Mouse (Mus musculus) macrophage (primary cell): Measurements from ENCODE around the gene Esrra. TPM values are rescaled to one million over a fixed set of nuclear protein-coding genes. Genes with fewer than 3 reads are reported as not detected.
"Not testable (repeated sequence)": the region's sequence is repeated elsewhere in the genome, so short reads cannot be mapped to it uniquely, and the experiment has no call there.

Source experiments
- H3K27ac ChIP-seq: fragments of 350-480 bp; formaldehyde crosslinking; 2 replicates; pipeline ENCODE4 v1.9.0; 2021
- H3K36me3 ChIP-seq: fragments of 350-480 bp; formaldehyde crosslinking; 2 replicates; pipeline ENCODE4 v1.9.0; 2021; ENCODE audit errors: inconsistent target
- H3K4me3 ChIP-seq: fragments of 350-480 bp; formaldehyde crosslinking; 2 replicates; pipeline ENCODE4 v1.9.0; 2021; ENCODE audit errors: inconsistent target
- H3K79me2 ChIP-seq: fragments of 350-480 bp; formaldehyde crosslinking; 2 replicates; pipeline ENCODE4 v1.9.0; 2021; ENCODE audit errors: inconsistent target
- WGBS: methylation state at CpG from one replicate; pipeline ENCODE4 v1.1.7; 2026; ENCODE audit warnings: inconsistent platforms; ENCODE audit not compliant: missing documents; 5-methylcytosine and 5-hydroxymethylcytosine counted together
- polyA plus RNA-seq: library from polyadenylated mRNA; stranded (reverse); fragments of 250-400 nt; gene quantifications from 3 replicates; pipeline ENCODE4 v1.2.4, GENCODE M21; 2018; ENCODE audit warnings: inconsistent platforms

Esrra gene
- polyA plus RNA-seq, 1 experiment from 2014 or later, result 11.0 TPM

DNA sequence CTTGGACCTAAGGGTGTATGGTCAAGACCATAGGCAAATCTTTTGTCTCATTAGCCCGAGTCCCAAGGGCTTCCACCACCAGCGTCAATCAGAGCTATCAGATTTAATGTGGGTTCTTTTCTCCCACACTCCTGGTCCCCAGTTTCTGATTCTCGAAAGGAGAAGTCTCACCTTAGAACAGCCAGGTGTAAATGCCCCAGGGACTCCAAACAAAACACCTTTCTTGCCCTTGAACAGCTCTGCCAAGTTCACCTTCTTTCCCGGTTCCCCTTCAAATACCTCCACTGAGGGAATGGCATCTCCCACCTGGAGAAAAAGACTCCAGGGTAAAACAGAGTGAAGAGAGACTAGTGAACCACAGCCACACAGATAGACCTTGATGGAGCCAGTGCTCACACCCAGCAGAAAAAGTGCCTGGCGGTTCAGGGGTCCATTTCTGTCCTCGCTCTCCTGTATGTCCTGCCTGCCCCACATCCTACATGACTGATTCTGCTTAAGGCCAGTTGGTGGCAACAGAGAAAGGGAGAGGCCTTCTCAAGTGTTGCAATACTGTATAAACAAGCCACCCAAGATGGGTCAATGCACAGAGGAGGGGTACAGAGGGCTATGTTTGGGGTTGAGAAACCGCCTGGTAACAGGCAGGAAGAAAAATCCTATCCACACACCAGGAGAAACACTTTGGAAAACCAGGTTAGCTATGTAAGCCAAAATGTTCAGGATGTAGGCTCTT, 13.6 kb downstream of the Esrra start:
- peak overlapping the region; percentile 98 for H3K27ac ChIP-seq
- H3K36me3 ChIP-seq, result peaks cover 26% of the 10 kb centered on the region
- H3K79me2 ChIP-seq, result peaks cover 49% of the 10 kb centered on the region
- 48% methylated on average over 7 of the region's 7 CpGs for WGBS
- peak overlapping the region; percentile 95 for H3K4me3 ChIP-seq

DNA sequence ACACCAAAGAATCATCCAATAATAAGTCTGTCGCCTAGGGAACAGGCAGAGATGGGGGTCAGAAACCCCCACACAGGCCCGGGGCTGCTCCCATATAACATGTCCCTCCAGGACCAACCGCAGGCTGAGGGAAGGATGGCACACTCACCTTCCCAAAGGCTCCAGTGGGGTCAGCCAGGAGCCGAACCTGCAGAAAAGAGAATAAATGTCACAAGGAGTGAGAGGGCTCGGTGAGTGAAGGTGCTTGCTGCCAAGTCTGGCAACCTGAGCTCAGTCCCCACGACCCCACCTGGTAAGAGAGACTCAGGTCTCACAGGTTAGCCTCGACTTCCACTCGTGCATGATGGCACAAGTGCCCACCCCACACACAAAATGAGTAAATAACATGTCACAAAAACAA, 14.5 kb downstream of the Esrra start:
- WGBS, result 92% methylated on average over 6 of the region's 8 CpGs
- peaks cover 41% of the 10 kb centered on the region for H3K79me2 ChIP-seq
- no peak overlapping the region for H3K4me3 ChIP-seq
- H3K36me3 ChIP-seq, result peaks cover 18% of the 10 kb centered on the region
- peak overlapping the region; percentile 98; the same call in 1 of the 2 replicates for H3K27ac ChIP-seq

DNA sequence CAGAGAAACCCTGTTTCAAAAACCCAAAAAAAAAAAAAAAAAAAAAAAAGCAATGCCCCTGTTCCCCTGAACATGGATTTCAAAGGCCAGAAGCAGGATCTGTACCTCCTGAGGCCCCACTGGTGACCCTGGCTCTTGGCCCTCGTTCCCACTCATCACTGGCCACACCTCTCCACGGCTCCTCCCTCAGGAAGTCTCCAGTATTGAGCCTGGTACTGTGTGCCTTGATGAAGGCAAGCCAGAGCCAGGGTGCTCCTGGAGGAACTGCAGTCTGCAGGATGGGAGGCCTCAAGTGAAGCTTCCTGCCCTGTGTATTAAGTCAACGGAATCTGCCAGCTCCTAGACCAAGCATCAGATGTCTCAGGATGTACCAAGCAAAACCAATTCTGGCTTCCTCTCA, 15.4 kb downstream of the Esrra start:
- 81% methylated on average over 3 of the region's 3 CpGs for WGBS
- Histone ChIP-seq H3K36me3 (peaks cover 15% of the 10 kb centered on the region), H3K79me2 (peaks cover 32% of the 10 kb centered on the region), H3K27ac (no peak overlapping the region), H3K4me3 (no peak overlapping the region)

DNA sequence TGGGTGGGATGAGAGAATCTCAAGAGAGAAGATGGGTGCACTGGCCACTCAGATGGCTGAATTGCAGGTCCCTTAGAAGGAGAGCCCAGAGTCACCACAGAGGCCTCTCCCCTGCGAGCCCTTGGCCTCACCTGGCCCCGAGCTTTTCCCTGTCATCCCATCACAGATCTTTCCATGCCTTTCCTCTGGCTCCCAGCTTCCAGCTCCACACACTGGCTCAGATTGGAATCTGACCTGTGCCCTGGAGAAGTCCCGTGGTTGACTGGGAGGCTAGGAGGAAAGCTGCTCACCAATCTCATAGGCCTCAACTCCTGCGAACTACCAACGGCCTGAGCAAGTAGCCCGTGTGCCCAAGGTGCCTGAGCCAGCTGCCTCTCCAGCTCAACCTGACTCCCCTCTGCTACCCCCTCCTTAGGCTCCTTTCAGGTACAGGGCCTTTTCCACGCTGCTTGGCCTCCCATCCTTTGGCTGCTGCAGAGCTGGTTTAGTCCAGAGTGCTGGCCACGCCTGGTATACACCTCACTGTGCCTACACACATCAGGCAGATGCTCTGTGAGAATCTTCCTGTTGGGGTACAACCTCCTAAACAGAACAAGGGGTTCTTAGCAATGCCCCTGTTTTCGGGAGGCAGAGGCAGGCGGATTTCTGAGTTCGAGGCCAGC, 16.0 kb downstream of the Esrra start:
- H3K27ac ChIP-seq, result no peak overlapping the region
- H3K36me3 ChIP-seq, result peaks cover 13% of the 10 kb centered on the region
- WGBS, result 90% methylated on average over 7 of the region's 11 CpGs
- no peak overlapping the region for H3K4me3 ChIP-seq
- peaks cover 28% of the 10 kb centered on the region for H3K79me2 ChIP-seq

DNA sequence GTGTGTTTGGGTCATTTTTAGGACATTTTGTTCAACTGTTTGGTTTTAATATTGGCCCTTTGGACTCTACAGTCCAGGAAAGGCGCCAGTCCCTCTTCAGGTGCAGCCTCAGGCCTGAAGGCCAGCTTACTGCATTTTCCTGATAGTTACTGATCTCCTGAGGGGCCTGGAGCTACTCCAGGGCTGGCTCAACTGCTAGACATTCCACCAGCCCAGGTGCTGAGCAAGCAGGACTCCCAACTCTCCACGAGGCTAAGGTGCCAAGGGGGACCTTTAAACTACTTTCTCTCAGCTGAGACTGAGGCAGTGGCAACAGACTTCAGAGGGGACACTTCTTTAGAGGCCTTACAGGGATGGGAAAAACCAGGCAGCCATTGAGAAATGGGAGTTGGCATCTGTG, 16.8 kb downstream of the Esrra start:
- Histone ChIP-seq H3K27ac (no peak overlapping the region), H3K79me2 (peaks cover 28% of the 10 kb centered on the region), H3K4me3 (no peak overlapping the region)

DNA sequence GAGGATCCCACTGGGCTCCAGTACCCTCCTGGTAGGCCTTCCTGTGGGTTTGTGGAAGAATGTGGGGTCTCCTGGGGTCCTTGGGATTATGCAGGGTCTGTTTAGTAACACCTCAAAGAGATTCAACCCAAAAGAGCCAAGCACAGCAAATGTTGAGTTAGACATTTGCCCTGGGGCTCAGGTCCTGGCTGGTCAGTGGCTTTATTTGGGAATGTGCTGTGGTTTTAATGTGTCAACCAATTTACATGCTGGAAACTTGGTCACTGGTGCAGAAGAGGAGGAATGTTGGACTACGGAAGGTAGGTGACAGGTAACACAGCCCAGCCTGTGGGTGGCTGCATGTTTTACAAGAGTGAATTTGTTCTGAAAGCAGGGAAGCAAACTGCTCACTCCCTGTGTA, 18.6 kb downstream of the Esrra start:
- Histone ChIP-seq H3K79me2 (peaks cover 14% of the 10 kb centered on the region), H3K27ac (no peak overlapping the region), H3K36me3 (peaks cover 13% of the 10 kb centered on the region), H3K4me3 (no peak overlapping the region)
- WGBS, result 81% methylated on average over 1 of the region's 1 CpGs

More for the DNA sequence above, 16.8 kb downstream of the Esrra start:
- 69% methylated on average over 2 of the region's 2 CpGs for WGBS
- peaks cover 13% of the 10 kb centered on the region for H3K36me3 ChIP-seq

DNA sequence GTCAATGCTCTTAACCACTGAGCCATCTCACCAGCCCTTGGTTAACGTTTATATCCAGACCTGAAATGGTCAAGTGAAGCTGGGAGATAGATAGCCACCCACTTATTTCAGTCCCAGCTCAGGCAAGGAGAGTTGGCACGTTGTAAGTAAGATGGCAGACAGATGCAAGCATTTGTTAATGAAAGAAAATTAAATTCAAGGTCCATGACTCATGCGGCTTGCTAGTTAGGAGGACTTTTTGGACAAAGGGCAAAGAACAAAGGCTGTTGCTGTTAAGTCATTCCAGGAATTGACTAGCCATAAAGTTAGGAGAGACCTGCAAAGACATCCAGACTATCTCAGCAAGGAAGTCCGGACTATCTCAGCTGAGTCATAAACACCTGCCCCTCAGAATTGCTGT, 22.0 kb downstream of the Esrra start:
- Histone ChIP-seq H3K4me3 (no peak overlapping the region), H3K27ac (no peak overlapping the region), H3K79me2 (no peaks in the 10 kb centered on the region), H3K36me3 (no peaks in the 10 kb centered on the region)
- 95% methylated on average over 4 of the region's 4 CpGs for WGBS

DNA sequence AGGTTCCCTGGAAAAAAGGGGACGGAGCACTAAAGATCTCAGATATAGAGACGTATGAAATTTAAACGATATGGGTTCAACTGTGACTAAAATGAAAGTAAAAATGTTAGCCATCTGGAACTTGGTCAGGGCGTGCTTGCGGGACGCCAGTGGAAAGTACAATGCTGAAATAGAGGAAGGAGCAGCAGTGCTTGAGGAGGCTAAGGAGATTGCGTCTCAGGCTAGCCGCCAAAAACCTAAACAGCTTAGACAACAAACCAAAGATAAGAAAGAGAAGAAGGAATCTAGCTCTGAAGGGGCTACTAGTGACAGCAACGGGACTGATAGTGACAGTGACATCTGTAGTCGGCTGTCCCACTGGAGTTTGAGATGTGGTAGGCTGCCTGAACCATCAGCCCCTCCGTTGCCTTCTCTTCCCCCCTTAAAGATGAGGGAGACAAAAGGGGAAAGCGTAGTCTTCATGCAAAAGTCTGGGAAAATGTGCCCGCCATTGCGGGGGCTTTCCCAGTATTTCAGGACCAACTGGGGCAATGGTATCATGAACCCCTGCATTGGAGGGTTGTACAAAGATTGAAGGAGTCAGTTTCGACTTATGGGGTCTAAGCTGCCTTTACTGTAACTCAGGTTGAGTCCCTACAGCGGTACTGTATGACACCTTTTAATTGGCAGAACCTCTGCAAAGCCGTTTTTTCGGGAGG, 25.9 kb downstream of the Esrra start:
- 62% methylated on average over 18 of the region's 18 CpGs for WGBS
- H3K27ac ChIP-seq, H3K4me3 ChIP-seq, H3K36me3 ChIP-seq, H3K79me2 ChIP-seq: not testable (repeated sequence)

DNA sequence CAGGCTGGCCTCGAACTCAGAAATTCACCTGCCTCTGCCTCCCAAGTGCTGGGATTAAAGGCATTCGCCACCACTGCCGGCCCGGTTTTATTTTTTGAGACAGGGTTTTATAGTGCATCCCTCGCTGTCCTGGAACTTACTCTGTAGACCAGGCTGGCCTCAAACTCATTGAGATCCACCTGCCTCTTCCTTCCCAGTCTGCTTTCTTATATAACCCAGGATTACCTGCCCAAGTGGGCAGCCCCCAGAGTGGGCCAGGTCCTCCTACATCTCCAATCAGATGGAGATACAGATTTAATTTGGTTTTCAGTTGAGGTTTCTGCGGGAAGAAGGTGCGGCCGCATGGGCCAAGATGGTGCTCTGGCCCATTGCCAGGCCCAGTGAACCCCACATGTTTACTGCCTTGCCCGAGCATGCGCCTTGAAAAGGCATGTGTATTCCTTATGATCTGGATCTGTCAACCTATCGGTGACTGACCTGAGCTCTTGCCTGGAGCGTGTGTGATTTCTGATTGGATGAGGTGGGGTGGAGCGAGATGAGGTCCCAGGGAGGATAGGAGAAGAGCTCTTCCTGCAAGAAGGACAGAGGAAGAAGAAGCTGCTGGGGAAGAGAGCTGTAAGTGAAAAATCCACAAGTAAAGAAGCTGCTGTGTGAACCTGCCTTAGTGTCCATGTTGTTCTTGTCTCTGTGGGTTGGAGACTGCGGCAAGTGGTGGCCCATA, 27.7 kb downstream of the Esrra start:
- no peaks in the 10 kb centered on the region for H3K79me2 ChIP-seq
- 94% methylated on average over 14 of the region's 14 CpGs for WGBS
- H3K4me3 ChIP-seq, result no peak overlapping the region
- no peaks in the 10 kb centered on the region for H3K36me3 ChIP-seq
- no peak overlapping the region for H3K27ac ChIP-seq

DNA sequence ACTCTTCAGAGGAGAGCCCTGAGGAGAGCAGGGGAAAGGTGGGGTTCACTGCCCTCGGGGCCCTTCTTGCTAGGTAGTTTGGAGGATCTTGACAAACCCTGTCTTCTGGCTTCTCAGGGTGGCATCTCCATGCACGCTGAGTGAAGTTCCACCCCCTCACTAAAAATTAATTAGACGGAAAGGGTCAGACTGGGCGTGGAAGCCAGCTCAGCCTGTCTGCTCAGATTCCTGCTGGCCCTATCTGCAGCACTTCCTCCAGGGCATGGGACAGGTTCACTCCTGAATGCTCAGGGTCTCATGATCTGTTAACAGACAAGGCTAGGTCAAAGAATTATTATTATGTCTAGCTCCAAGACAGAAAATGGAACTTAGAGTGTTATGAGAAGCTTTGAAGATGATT, 29.1 kb downstream of the Esrra start:
- H3K27ac ChIP-seq, result no peak overlapping the region
- WGBS, result 86% methylated on average over 4 of the region's 4 CpGs
- H3K4me3 ChIP-seq, result no peak overlapping the region
- no peaks in the 10 kb centered on the region for H3K79me2 ChIP-seq
- no peaks in the 10 kb centered on the region for H3K36me3 ChIP-seq

DNA sequence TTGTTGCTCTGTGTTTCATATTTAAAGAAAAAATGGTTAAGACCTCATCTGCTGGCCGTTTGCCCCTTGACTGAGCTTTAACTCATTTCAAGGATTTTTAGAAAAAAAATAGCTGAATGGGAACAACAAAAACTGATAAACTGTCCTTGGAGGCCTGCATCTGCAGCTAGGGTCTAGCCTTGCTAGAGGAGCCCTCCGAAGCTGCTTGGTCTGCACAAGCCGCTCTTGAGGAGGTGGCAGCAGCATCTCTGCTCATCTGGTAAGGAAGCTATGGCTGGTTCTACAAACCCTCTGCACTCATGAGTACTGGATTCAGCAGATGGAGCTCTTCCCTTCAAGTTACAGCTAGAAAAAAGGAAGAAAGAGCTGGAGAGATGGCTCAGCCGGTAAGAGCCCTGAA, 43.6 kb downstream of the Esrra start:
- WGBS, result 95% methylated on average over 4 of the region's 4 CpGs
- no peak overlapping the region for H3K4me3 ChIP-seq
- H3K27ac ChIP-seq, result no peak overlapping the region
- H3K36me3 ChIP-seq, result no peaks in the 10 kb centered on the region
- H3K79me2 ChIP-seq, result no peaks in the 10 kb centered on the region

DNA sequence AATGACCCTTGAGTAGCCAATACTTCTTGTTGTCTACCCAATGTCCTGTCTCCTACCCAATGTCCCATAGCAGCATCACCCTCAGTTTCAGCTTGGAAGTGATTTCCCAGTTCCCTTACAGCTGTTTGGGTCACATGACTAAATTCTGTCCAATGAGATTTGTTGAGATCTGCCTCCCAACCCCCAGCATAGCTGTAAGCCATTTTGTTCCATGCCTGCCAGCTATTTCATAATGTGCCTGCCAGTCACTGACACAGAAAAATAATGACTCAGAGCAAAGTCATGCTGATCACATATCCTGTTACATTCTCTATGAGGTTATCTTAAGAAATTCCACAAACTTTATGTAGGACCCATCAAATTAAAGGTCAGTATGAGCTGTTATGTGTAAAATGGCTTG, 44.8 kb downstream of the Esrra start:
- H3K4me3 ChIP-seq, result no peak overlapping the region
- peak overlapping the region; percentile 60 for H3K27ac ChIP-seq
- H3K36me3 ChIP-seq, result no peaks in the 10 kb centered on the region
- no peaks in the 10 kb centered on the region for H3K79me2 ChIP-seq

DNA sequence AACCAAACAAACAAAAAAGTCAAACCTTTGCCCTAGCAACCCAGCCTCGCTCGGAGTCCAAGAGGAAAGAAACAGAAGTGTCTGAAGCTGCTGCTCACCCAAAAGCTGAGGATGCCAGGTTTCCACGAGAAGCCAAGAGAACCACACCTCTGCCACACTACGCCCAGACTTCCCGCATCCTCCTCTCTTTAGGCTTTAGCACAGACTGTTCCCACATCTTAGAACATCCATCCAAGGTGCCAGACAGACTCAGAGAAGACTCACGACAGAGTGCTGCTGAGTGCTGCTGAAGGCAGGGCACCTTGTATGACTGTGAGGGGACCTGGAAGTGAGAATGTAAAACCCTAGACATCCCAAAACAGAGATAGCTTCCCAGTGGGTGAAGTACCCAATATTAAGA, 45.8 kb downstream of the Esrra start:
- H3K27ac ChIP-seq, result no peak overlapping the region; the same call in 1 of the 2 replicates
- 98% methylated on average over 6 of the region's 6 CpGs for WGBS
- H3K36me3 ChIP-seq, result no peaks in the 10 kb centered on the region
- no peaks in the 10 kb centered on the region for H3K79me2 ChIP-seq
- no peak overlapping the region for H3K4me3 ChIP-seq

DNA sequence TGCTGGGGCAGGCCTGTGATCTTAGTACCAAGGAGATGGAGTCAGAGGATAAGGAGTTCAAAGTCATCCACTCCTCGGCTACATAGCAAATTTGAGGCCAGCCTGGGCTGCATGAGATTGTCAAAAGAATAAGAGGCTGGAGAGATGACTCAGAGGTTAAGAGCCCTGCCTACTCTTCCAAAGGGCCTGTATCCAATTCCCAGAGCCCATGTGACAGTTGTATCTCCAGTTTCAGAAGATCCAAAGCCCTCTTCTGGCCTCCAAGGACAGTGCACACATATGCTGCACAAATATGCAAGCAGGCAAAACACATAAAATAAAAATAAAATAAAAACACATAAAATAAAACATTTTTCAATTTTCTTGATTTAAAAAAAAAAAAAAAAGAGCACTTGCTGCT, 47.4 kb downstream of the Esrra start:
- 100% methylated on average over 1 of the region's 1 CpGs for WGBS
- H3K4me3 ChIP-seq, result no peak overlapping the region
- H3K36me3 ChIP-seq, result no peaks in the 10 kb centered on the region
- no peak overlapping the region for H3K27ac ChIP-seq
- H3K79me2 ChIP-seq, result no peaks in the 10 kb centered on the region

DNA sequence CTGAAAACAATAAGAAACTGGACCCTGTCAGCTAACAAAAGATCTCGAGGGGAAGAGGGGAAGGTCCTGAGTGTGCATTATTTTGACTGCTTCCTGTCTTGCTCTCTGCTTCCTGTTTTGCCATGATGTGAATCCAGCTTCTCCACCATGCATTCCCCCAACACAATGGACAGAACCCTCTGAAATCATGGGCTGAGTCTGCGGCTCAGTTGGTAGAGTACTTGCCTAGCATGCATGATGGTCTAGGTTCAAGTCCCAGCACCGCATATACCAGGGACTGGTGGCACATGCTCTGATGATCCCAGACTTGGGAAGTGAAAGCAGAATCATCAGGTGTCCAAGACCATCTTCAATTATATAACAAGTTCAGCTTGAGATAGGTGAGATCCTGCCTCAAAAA, 48.9 kb downstream of the Esrra start:
- no peak overlapping the region for H3K4me3 ChIP-seq
- no peaks in the 10 kb centered on the region for H3K79me2 ChIP-seq
- WGBS, result 62% methylated on average over 3 of the region's 3 CpGs
- peak overlapping the region; percentile 82 for H3K27ac ChIP-seq
- no peaks in the 10 kb centered on the region for H3K36me3 ChIP-seq
